Mouse (Mus musculus): ENCODE results near the gene Ythdf1.
A peak's percentile ranks its signal among the peaks of the same experiment; 100 is the strongest.

Ythdf1 gene

GRCm38 (mm10) chr2:180905556-180906221 is 15.1 kb downstream of the Ythdf1 start:
- no peak for DNase-seq

- no peak for DNase-seq
These were observed 16.1 kb downstream of the Ythdf1 start for GRCm38 (mm10) chr2:180904435-180905208.

- peak; percentile 56 for DNase-seq
These were observed 18.7 kb downstream of the Ythdf1 start for GRCm38 (mm10) chr2:180902086-180902485.

- no peak for DNase-seq
These were observed 22.9 kb downstream of the Ythdf1 start for GRCm38 (mm10) chr2:180897857-180898256.

GRCm38 (mm10) chr2:180896819-180897625 is 23.7 kb downstream of the Ythdf1 start:
- DNase-seq = no peak

GRCm38 (mm10) chr2:180895837-180896525 is 24.8 kb downstream of the Ythdf1 start:
- DNase-seq = peak; percentile 81

- peak; percentile 82 for DNase-seq
These were observed 25.4 kb downstream of the Ythdf1 start for GRCm38 (mm10) chr2:180895321-180895720.

GRCm38 (mm10) chr2:180894734-180895133 is 26.0 kb downstream of the Ythdf1 start:
- DNase-seq = peak; percentile 97

- peak; percentile 90 for DNase-seq
These were observed 26.6 kb downstream of the Ythdf1 start for GRCm38 (mm10) chr2:180894029-180894623.

GRCm38 (mm10) chr2:180893537-180894028 is 27.2 kb downstream of the Ythdf1 start:
- DNase-seq = peak; percentile 81

- peak; percentile 97 for DNase-seq
These were observed 27.8 kb downstream of the Ythdf1 start for GRCm38 (mm10) chr2:180892841-180893521.

GRCm38 (mm10) chr2:180891835-180892323 is 28.9 kb downstream of the Ythdf1 start:
- no peak for DNase-seq

GRCm38 (mm10) chr2:180891075-180891834 is 29.5 kb downstream of the Ythdf1 start:
- DNase-seq = peak; percentile 80

GRCm38 (mm10) chr2:180890422-180891074 is 30.2 kb downstream of the Ythdf1 start:
- peak; percentile 68 for DNase-seq

- DNase-seq = peak; percentile 56
These were observed 30.8 kb downstream of the Ythdf1 start for GRCm38 (mm10) chr2:180889921-180890280.

GRCm38 (mm10) chr2:180889271-180889920 is 31.4 kb downstream of the Ythdf1 start:
- no peak for DNase-seq

- DNase-seq = no peak
These were observed 35.5 kb downstream of the Ythdf1 start for GRCm38 (mm10) chr2:180885270-180885669.

- peak; percentile 31 for DNase-seq
These were observed 39.5 kb downstream of the Ythdf1 start for GRCm38 (mm10) chr2:180881281-180881680.

- DNase-seq = peak; percentile 82
These were observed 41.2 kb downstream of the Ythdf1 start for GRCm38 (mm10) chr2:180879365-180880067.
